13 mouse cellular contexts compared by ENCODE assay signal in the genomic region with DNA sequence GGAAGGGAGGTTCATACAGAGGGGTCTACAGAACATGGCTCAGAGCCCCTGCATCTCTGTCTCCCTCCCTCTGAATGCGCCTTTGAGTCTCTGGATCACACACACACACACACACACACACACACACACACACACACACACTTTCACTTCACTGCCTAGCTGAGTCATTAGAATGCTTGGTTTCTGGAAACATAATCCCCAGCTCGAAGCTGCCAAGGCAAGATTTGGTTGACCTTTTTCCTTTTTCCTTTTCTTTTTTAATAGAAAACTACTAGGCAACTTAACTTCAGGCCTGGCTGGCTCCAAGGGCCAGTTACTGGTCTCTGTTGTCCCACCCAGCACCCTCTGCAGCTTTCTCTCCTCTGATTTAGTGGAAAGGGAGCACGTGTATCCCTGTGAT. TPM values are rescaled to one million over a fixed set of nuclear protein-coding genes. Genes with fewer than 3 reads are reported as not detected.
DNase-seq lines count a peak whose midpoint lies in the region; TF ChIP-seq lines count a peak whose summit lies in the region.
"Had no signal": no experiment of that assay in that cellular context is flagged by ENCODE, and none has a peak within 500 bp of the region (broad histone marks: within the 10 kb centered on the region; RNA-seq: fewer than 3 reads in every experiment).

No protein-coding gene starts in this region.

- intact Hi-C loops in gastrocnemius, postnatal 36 days (cut with DNase I): no loop called here

- peak; percentile 24 for DNase-seq in gastrocnemius, adult 18-20 months (ENCODE audit: low spot score)
- DNase-seq in gastrocnemius, postnatal 36 days: no peak
- DNase-seq in 3134 (ENCODE audit: extremely low read depth, insufficient read length, low spot score) (peak; percentile 40), 3T3-L1 (ENCODE audit: low read depth, low spot score) (peak; percentile 63)
- peak; percentile 17 for DNase-seq in brain, embryonic 14.5 days (ENCODE audit: low read depth)
- no peak for DNase-seq in lung, postnatal 4 days
- DNase-seq in layer of hippocampus, postnatal 25 days (ENCODE audit: extremely low spot score in 1 of 2, low spot score in 1 of 2): no peak
- DNase-seq: cerebellum, adult 9-11 months; embryo, embryonic 11 days; heart, adult 18-20 months; layer of hippocampus, postnatal 36 days; right cerebral cortex, adult 18-20 months; thymus, postnatal 14 days had no signal

- no peak for TF ChIP-seq POLR2A in brain, embryonic 14.5 days (IDR thresholded peaks at IDR 0.05; ENCODE audit: borderline replicate concordance, extremely low read depth, insufficient read depth, insufficient read length, poor library complexity, severe bottlenecking)

- TF ChIP-seq CTCF in brain, embryonic 14.5 days (IDR thresholded peaks at IDR 0.05; ENCODE audit: borderline replicate concordance, extremely low read depth, insufficient read depth, insufficient read length): no peak

RNA-seq across cellular contexts. Expression of a gene that starts 16.0 kb away (rescaled TPM):
- 10 to 100 TPM in 1 of 2 experiments, 1 to 10 TPM in 1; 5.8 to 10.1 TPM for total RNA-seq in gastrocnemius, adult 18-20 months (2021)
- total RNA-seq in gastrocnemius, postnatal 36 days (2021): 1 to 10 TPM; 4.5 to 7.3 TPM
- polyA plus RNA-seq in brain, embryonic 14.5 days (2012; rRNA removed): 30.1 and 31.5 TPM in 2 replicates
- total RNA-seq in layer of hippocampus, postnatal 25 days (2021): 10 to 100 TPM; 40.0 to 42.4 TPM

Comparison
In these comparisons a context has a peak if more than half of its experiments do, and no peak if none do; other contexts are left out.
1. DNase-seq: peak in gastrocnemius, adult 18-20 months (single experiment), 3134 (single experiment), 3T3-L1 (single experiment) and brain, embryonic 14.5 days (single experiment); none in gastrocnemius, postnatal 36 days (0 of 2), lung, postnatal 4 days (0 of 2) and layer of hippocampus, postnatal 25 days (0 of 2).